Mouse (Mus musculus): Measurements from ENCODE around the gene Sema5a. TPM values are rescaled to one million over a fixed set of nuclear protein-coding genes. Genes with fewer than 3 reads are reported as not detected.

Gene Sema5a
- polyA plus RNA-seq, 1 experiment from 2014 or later: 7.4 TPM

- no peak overlapping the region for H3K4me2 ChIP-seq (ENCODE audit: low read depth, low read length)
- H3K27ac ChIP-seq (ENCODE audit: low read length): no peak overlapping the region
- H3K36me3 ChIP-seq (ENCODE audit: control insufficient read depth, insufficient read depth): no peaks in the 10 kb centered on the region
- 42% methylated on average over 6 of the region's 6 CpGs for WGBS
- peaks cover 6% of the 10 kb centered on the region for H3K4me1 ChIP-seq (ENCODE audit: control insufficient read depth, insufficient read depth, low read length)
- no peak for ATAC-seq (replicated peaks; ENCODE audit: extremely low read depth, insufficient read depth, low FRiP score)
- H3K9me3 ChIP-seq (replicated peaks; ENCODE audit: control insufficient read depth, low read length): no peaks in the 10 kb centered on the region
- H3K9ac ChIP-seq (ENCODE audit: low read length): no peak overlapping the region
- no peak overlapping the region for H3K4me3 ChIP-seq (ENCODE audit: low read length)
- H3K27me3 ChIP-seq (ENCODE audit: control insufficient read depth, insufficient read depth, low read length): no peaks in the 10 kb centered on the region
Observed at GRCm38 (mm10) chr15:32306557-32307243, 62.1 kb downstream of the Sema5a start.

- Histone ChIP-seq H3K4me1 (ENCODE audit: control insufficient read depth, insufficient read depth, low read length) (peaks cover 12% of the 10 kb centered on the region), H3K9ac (ENCODE audit: low read length) (no peak overlapping the region), H3K9me3 (replicated peaks; ENCODE audit: control insufficient read depth, low read length) (no peaks in the 10 kb centered on the region), H3K27ac (ENCODE audit: low read length) (no peak overlapping the region), H3K27me3 (ENCODE audit: control insufficient read depth, insufficient read depth, low read length) (no peaks in the 10 kb centered on the region), H3K4me3 (ENCODE audit: low read length) (no peak overlapping the region), H3K4me2 (ENCODE audit: low read depth, low read length) (no peak overlapping the region), H3K36me3 (ENCODE audit: control insufficient read depth, insufficient read depth) (no peaks in the 10 kb centered on the region)
- WGBS: 79% methylated on average over 8 of the region's 8 CpGs
- ATAC-seq (replicated peaks; ENCODE audit: extremely low read depth, insufficient read depth, low FRiP score): no peak
Observed at GRCm38 (mm10) chr15:32310834-32311233, 66.2 kb downstream of the Sema5a start.

GRCm38 (mm10) chr15:32311287-32311686 lies 66.7 kb downstream of the Sema5a start:
- Histone ChIP-seq H3K9ac (ENCODE audit: low read length) (no peak overlapping the region), H3K36me3 (ENCODE audit: control insufficient read depth, insufficient read depth) (no peaks in the 10 kb centered on the region), H3K4me3 (ENCODE audit: low read length) (no peak overlapping the region), H3K4me2 (ENCODE audit: low read depth, low read length) (no peak overlapping the region), H3K4me1 (ENCODE audit: control insufficient read depth, insufficient read depth, low read length) (peaks cover 11% of the 10 kb centered on the region), H3K27ac (ENCODE audit: low read length) (no peak overlapping the region), H3K27me3 (ENCODE audit: control insufficient read depth, insufficient read depth, low read length) (no peaks in the 10 kb centered on the region), H3K9me3 (replicated peaks; ENCODE audit: control insufficient read depth, low read length) (no peaks in the 10 kb centered on the region)
- ATAC-seq (replicated peaks; ENCODE audit: extremely low read depth, insufficient read depth, low FRiP score): no peak
- WGBS: 87% methylated on average over 8 of the region's 8 CpGs

- H3K4me1 ChIP-seq (ENCODE audit: control insufficient read depth, insufficient read depth, low read length): peaks cover 3% of the 10 kb centered on the region; the same call in 1 of the 2 replicates
- ATAC-seq (replicated peaks; ENCODE audit: extremely low read depth, insufficient read depth, low FRiP score): 0 out of 2 replicates have a peak, but pooled peaks have one; percentile 10
- 65% methylated on average over 5 of the region's 5 CpGs for WGBS
- no peak overlapping the region for H3K9ac ChIP-seq (ENCODE audit: low read length)
- H3K36me3 ChIP-seq (ENCODE audit: control insufficient read depth, insufficient read depth): no peaks in the 10 kb centered on the region
- H3K9me3 ChIP-seq (replicated peaks; ENCODE audit: control insufficient read depth, low read length): no peaks in the 10 kb centered on the region
- no peaks in the 10 kb centered on the region for H3K27me3 ChIP-seq (ENCODE audit: control insufficient read depth, insufficient read depth, low read length)
- no peak overlapping the region for H3K27ac ChIP-seq (ENCODE audit: low read length)
- no peak overlapping the region for H3K4me2 ChIP-seq (ENCODE audit: low read depth, low read length)
- H3K4me3 ChIP-seq (ENCODE audit: low read length): no peak overlapping the region
Observed at GRCm38 (mm10) chr15:32317074-32317473, 72.5 kb downstream of the Sema5a start.

- Histone ChIP-seq H3K27ac (ENCODE audit: low read length) (no peak overlapping the region), H3K36me3 (ENCODE audit: control insufficient read depth, insufficient read depth) (no peaks in the 10 kb centered on the region), H3K4me3 (ENCODE audit: low read length) (no peak overlapping the region), H3K4me1 (ENCODE audit: control insufficient read depth, insufficient read depth, low read length) (no peaks in the 10 kb centered on the region), H3K9ac (ENCODE audit: low read length) (no peak overlapping the region), H3K27me3 (ENCODE audit: control insufficient read depth, insufficient read depth, low read length) (no peaks in the 10 kb centered on the region), H3K9me3 (replicated peaks; ENCODE audit: control insufficient read depth, low read length) (no peaks in the 10 kb centered on the region), H3K4me2 (ENCODE audit: low read depth, low read length) (no peak overlapping the region)
- 87% methylated on average over 3 of the region's 3 CpGs for WGBS
- no peak for ATAC-seq (replicated peaks; ENCODE audit: extremely low read depth, insufficient read depth, low FRiP score)
Observed at GRCm38 (mm10) chr15:32320739-32321138, 76.1 kb downstream of the Sema5a start.

- no peak overlapping the region for H3K4me3 ChIP-seq (ENCODE audit: low read length)
- no peaks in the 10 kb centered on the region for H3K9me3 ChIP-seq (replicated peaks; ENCODE audit: control insufficient read depth, low read length)
- ATAC-seq (replicated peaks; ENCODE audit: extremely low read depth, insufficient read depth, low FRiP score): no peak
- H3K27ac ChIP-seq (ENCODE audit: low read length): no peak overlapping the region
- no peak overlapping the region for H3K4me2 ChIP-seq (ENCODE audit: low read depth, low read length)
- H3K4me1 ChIP-seq (ENCODE audit: control insufficient read depth, insufficient read depth, low read length): no peaks in the 10 kb centered on the region
- H3K27me3 ChIP-seq (ENCODE audit: control insufficient read depth, insufficient read depth, low read length): no peaks in the 10 kb centered on the region
- H3K9ac ChIP-seq (ENCODE audit: low read length): no peak overlapping the region
- WGBS: 73% methylated on average over 5 of the region's 5 CpGs
- H3K36me3 ChIP-seq (ENCODE audit: control insufficient read depth, insufficient read depth): no peaks in the 10 kb centered on the region
Observed at GRCm38 (mm10) chr15:32322455-32323220, 78.0 kb downstream of the Sema5a start.

- ATAC-seq (replicated peaks; ENCODE audit: extremely low read depth, insufficient read depth, low FRiP score): no peak
- Histone ChIP-seq H3K4me1 (ENCODE audit: control insufficient read depth, insufficient read depth, low read length) (no peaks in the 10 kb centered on the region), H3K9me3 (replicated peaks; ENCODE audit: control insufficient read depth, low read length) (no peaks in the 10 kb centered on the region), H3K27ac (ENCODE audit: low read length) (no peak overlapping the region), H3K36me3 (ENCODE audit: control insufficient read depth, insufficient read depth) (no peaks in the 10 kb centered on the region), H3K4me2 (ENCODE audit: low read depth, low read length) (no peak overlapping the region), H3K27me3 (ENCODE audit: control insufficient read depth, insufficient read depth, low read length) (no peaks in the 10 kb centered on the region), H3K9ac (ENCODE audit: low read length) (no peak overlapping the region), H3K4me3 (ENCODE audit: low read length) (no peak overlapping the region)
- WGBS: 91% methylated on average over 4 of the region's 4 CpGs
Observed at GRCm38 (mm10) chr15:32323224-32323623, 78.6 kb downstream of the Sema5a start.

- Histone ChIP-seq H3K4me2 (ENCODE audit: low read depth, low read length) (no peak overlapping the region), H3K9ac (ENCODE audit: low read length) (no peak overlapping the region), H3K4me3 (ENCODE audit: low read length) (no peak overlapping the region), H3K4me1 (ENCODE audit: control insufficient read depth, insufficient read depth, low read length) (peaks cover 1% of the 10 kb centered on the region; the same call in 1 of the 2 replicates), H3K27me3 (ENCODE audit: control insufficient read depth, insufficient read depth, low read length) (no peaks in the 10 kb centered on the region), H3K36me3 (ENCODE audit: control insufficient read depth, insufficient read depth) (no peaks in the 10 kb centered on the region), H3K9me3 (replicated peaks; ENCODE audit: control insufficient read depth, low read length) (no peaks in the 10 kb centered on the region), H3K27ac (ENCODE audit: low read length) (no peak overlapping the region)
- no peak for ATAC-seq (replicated peaks; ENCODE audit: extremely low read depth, insufficient read depth, low FRiP score)
- WGBS: 70% methylated on average over 7 of the region's 7 CpGs
Observed at GRCm38 (mm10) chr15:32324105-32324504, 79.5 kb downstream of the Sema5a start.

GRCm38 (mm10) chr15:32328370-32329004 lies 83.9 kb downstream of the Sema5a start:
- Histone ChIP-seq H3K4me1 (ENCODE audit: control insufficient read depth, insufficient read depth, low read length) (peaks cover 12% of the 10 kb centered on the region), H3K4me3 (ENCODE audit: low read length) (no peak overlapping the region), H3K27ac (ENCODE audit: low read length) (no peak overlapping the region), H3K9me3 (replicated peaks; ENCODE audit: control insufficient read depth, low read length) (no peaks in the 10 kb centered on the region), H3K36me3 (ENCODE audit: control insufficient read depth, insufficient read depth) (no peaks in the 10 kb centered on the region), H3K27me3 (ENCODE audit: control insufficient read depth, insufficient read depth, low read length) (no peaks in the 10 kb centered on the region), H3K9ac (ENCODE audit: low read length) (no peak overlapping the region), H3K4me2 (ENCODE audit: low read depth, low read length) (no peak overlapping the region)
- no peak for ATAC-seq (replicated peaks; ENCODE audit: extremely low read depth, insufficient read depth, low FRiP score)
- WGBS: 73% methylated on average over 4 of the region's 4 CpGs

Data from heart, embryonic 16.5 days (tissue).